ENCODE assay signal across 8 mouse cellular contexts in the genomic region with DNA sequence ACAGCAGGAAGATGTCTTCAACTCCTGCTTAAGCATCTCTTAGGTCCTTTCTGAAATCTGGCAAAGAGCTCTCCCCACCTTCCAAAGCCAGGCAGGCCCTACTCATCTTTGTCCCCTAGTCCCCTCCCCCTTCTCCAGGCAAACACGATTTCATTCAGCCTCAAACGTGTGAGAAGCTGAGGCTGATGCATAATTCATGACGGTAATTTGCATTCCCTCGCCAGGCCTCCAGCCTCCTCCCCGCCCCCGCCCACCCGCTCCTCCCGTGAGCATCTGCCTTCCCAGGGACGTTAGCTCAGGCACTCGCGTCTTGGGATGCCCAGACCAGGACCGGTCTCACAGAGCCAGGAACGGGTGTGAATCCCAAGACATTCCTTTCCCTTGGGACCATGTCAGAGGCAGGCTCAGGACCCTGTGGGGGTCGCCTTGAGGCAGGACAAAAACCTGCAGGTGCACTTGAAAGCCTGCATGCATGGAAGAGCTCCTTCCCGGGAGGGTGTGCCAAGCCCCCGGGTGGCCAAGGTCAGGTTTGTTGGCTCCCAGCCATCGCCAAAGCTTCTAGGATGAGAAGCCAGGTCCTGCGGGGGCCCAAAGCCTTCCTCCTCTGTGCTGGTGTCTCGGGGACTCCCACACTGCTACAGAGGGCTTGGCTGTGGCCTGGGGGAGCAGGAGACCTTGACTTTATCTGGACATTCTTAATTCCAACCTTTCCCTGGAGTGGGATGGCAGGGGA. TPM values are rescaled to one million over a fixed set of nuclear protein-coding genes. Genes with fewer than 3 reads are reported as not detected.
A peak's percentile ranks its signal among the peaks of the same experiment; 100 is the strongest.
DNase-seq lines count a peak whose midpoint lies in the region; ATAC-seq and TF ChIP-seq lines count a peak whose summit lies in the region.

No protein-coding gene starts in this region.

- no peaks in the 10 kb centered on the region for H3K27me3 ChIP-seq in cerebellum, adult 2 months (ENCODE audit: control insufficient read depth, insufficient read depth, low read length)
- H3K27me3 ChIP-seq in forebrain, embryonic 16.5 days (replicated peaks; ENCODE audit: control insufficient read depth, insufficient read depth, low read length): no peaks in the 10 kb centered on the region

- TF ChIP-seq CTCF in cerebellum, adult 2 months (IDR thresholded peaks at IDR 0.05; ENCODE audit: borderline replicate concordance, insufficient read depth, low read depth, low read length): no peak

- no peak for TF ChIP-seq POLR2A in cerebellum, adult 2 months (IDR thresholded peaks at IDR 0.05; ENCODE audit: borderline replicate concordance, insufficient read depth, low read length)

- H3K36me3 ChIP-seq in forebrain, embryonic 16.5 days (ENCODE audit: control insufficient read depth, insufficient read depth): no peaks in the 10 kb centered on the region

- DNase-seq in cerebellum, adult 2 months: peak; percentile 12 to 20
- DNase-seq in cerebellum, adult 11 months: no peak
- DNase-seq in WW6 (ENCODE audit: low read depth, low spot score): peak; percentile 56
- DNase-seq in left cerebral cortex, postnatal 14 days (ENCODE audit: low spot score in 2 of 2): peak; percentile 62 to 75
- peak; percentile 93 for DNase-seq in retina, postnatal 1 day
- DNase-seq in MN1 (ENCODE audit: low spot score): no peak
- no peak for DNase-seq in heart, postnatal 14 days

- H3K4me2 ChIP-seq in forebrain, embryonic 16.5 days (ENCODE audit: low read length): peak overlapping the region; percentile 49

- no peak overlapping the region for H3K27ac ChIP-seq in cerebellum, adult 2 months (ENCODE audit: insufficient read depth, low read length)
- peak overlapping the region; percentile 56 for H3K27ac ChIP-seq in forebrain, embryonic 16.5 days (ENCODE audit: low read length)

- peak; percentile 87 for ATAC-seq in forebrain, embryonic 16.5 days

- peaks cover 11% of the 10 kb centered on the region for H3K4me1 ChIP-seq in cerebellum, adult 2 months (ENCODE audit: control insufficient read depth, insufficient read depth, low read length)
- H3K4me1 ChIP-seq in forebrain, embryonic 16.5 days (replicated peaks; ENCODE audit: control insufficient read depth, insufficient read depth, low read length): peaks cover 35% of the 10 kb centered on the region

- 19% methylated on average over 19 of the region's 19 CpGs for WGBS in cerebellum, adult 2 months
- WGBS in forebrain, embryonic 16.5 days: 2% methylated on average over 19 of the region's 19 CpGs

- no peaks in the 10 kb centered on the region for H3K9me3 ChIP-seq in forebrain, embryonic 16.5 days (ENCODE audit: control insufficient read depth, low read length)

- H3K9ac ChIP-seq in forebrain, embryonic 16.5 days (replicated peaks; ENCODE audit: low read depth, low read length): peak overlapping the region; percentile 40

- intact Hi-C loops in left cerebral cortex, postnatal 14 days (cut with DNase I): loop anchor here (5.0 kb wide), 1 partner anchor 33 kb away; the partner anchor contains the start of gene Inhbb
- intact Hi-C loops in heart, postnatal 14 days (cut with DNase I): no loop called here

- H3K4me3 ChIP-seq in cerebellum, adult 2 months (replicated peaks; ENCODE audit: insufficient read depth, low read depth, low read length): no peak overlapping the region
- peak overlapping the region; percentile 23 for H3K4me3 ChIP-seq in forebrain, embryonic 16.5 days (replicated peaks; ENCODE audit: low read length)

RNA-seq across cellular contexts. Expression of gene Inhbb, which starts 33.2 kb away (rescaled TPM):
- polyA plus RNA-seq in cerebellum, adult 2 months (2012; rRNA removed): 5.6 and 6.1 TPM in 2 replicates
- polyA plus RNA-seq in forebrain, embryonic 16.5 days (2015; fragmentation: Nextera tagmentation; extraction: Ambion mirVana): 5.9 and 7.4 TPM in 2 replicates
- total RNA-seq in left cerebral cortex, postnatal 14 days (2021): 1 to 10 TPM; 6.1 to 6.2 TPM
- 1 to 10 TPM; 1.0 to 1.6 TPM for total RNA-seq in heart, postnatal 14 days (2021)

Comparison
In these comparisons a context has a peak if more than half of its experiments do, and no peak if none do; other contexts are left out.
1. DNase-seq: peak in cerebellum, adult 2 months (2 of 2), WW6 (single experiment), left cerebral cortex, postnatal 14 days (2 of 2) and retina, postnatal 1 day (single experiment); none in cerebellum, adult 11 months (single experiment), MN1 (single experiment) and heart, postnatal 14 days (0 of 2).